Mouse (Mus musculus): ENCODE measurements around the gene Grik5. TPM values are rescaled to one million over a fixed set of nuclear protein-coding genes. Genes with fewer than 3 reads are reported as not detected.

Grik5 gene
- polyA plus RNA-seq (2017; shearing (Covaris generic)): 1 to 10 TPM; 5.9 to 7.7 TPM

DNA sequence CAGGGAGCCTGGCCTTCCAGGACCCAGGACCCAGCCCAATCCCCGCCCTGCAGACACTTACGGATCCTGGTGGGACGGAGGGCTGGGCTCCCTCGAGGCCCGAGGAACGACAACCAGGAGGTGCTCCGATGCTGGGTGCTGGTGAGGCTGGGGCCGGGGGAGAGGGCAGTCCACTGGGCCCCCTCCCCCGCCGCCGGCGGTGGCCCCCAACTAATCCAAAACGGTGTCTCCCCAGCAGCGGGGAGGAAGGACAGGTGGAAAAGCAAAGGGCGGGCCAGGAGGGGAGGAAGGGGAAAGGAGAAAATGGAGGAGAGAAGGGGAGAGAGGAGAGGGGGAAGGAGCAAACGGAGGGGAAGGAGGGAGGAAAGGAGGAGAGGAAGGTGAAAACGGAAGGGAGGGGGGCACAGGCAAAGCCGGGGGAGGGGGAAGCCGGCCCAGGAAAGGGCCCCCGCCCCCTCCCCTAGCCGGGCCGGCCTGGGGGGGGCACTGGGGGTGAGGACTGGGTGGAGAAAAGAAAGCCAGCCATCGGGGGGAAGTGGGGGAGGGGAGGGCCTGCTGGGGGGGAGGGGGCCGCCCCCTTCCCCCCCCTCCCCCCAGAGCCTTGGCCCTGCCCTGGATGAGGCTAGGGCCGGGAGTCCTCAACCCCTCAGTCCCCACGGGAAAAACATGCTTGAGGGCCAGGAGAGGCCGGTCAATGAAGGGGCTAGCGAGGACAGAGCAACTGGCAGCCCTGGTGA, at the start of gene Grik5, which contains the start of gene Zfp574:
Gene Grik5 (minus strand): TSS at position 368 of the 737 bp plus-strand sequence.
Gene Zfp574 (plus strand): TSS at position 589 of the 737 bp plus-strand sequence.

GRCm38 (mm10) chr7:25005421-25006065, 66.6 kb downstream of the Grik5 start, which contains the start of gene Atp1a3:
TSS of gene Atp1a3 (minus strand) at chr7:25005958.

DNA sequence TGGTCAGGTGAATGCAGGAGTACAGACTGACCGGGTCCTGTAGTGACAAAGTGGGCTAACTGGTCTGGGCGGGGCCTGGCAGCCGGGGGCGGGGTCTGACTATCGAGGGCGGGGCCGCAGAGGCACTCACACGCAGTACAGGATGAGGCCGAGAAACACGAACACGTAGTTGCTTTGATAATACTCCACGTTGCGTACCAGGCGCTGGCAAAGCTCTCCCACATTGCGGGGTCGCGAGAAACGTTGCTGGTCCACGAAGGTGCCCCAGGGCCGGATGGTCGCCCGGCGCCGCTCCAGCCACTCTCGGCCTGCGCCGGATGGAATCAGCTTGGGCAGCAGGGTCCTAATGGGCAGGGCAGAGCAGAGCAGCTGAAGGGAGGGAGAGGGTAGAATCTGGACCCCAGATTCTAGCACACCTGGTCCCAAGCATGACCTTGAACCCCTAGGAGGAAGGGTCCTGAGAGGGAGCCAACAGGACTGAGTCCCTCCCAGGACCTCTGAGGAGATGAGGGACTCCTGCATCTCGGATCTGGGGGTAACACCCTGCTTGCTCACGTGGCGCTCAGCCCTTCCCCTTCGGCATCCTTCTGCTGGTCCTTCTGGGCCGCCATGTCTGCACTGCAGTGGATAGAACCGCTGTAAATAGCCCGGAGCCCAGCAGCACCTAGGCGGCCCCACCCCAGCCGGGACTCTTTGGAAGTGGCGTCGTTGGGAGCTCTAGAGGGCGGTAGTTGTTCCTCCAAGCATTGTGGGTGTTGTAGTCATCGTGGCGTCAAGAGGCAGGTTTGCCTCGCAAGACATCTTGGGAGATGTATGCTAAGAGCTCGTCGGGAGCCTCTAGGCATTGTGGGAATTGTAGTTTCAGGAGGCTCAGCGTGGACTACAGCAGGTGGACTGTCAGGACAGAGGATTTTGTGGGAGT, 99.9 kb downstream of the Grik5 start, which contains the start of gene Rabac1:
Gene Rabac1 (minus strand): TSS at position 783 of the 922 bp plus-strand sequence.

Other genes starting within 250 kb of the Grik5 start
- 10 to 100 TPM; 39.3 to 42.0 TPM for gene Gm9844, start 210.1 kb downstream of the Grik5 start, polyA plus RNA-seq (2017; shearing (Covaris generic))
- gene Lypd4, start 202.4 kb downstream of the Grik5 start, polyA plus RNA-seq (2017; shearing (Covaris generic)): not detected
- gene Dmrtc2, start 202.3 kb downstream of the Grik5 start, polyA plus RNA-seq (2017; shearing (Covaris generic)): under 1 TPM in 1 of 2 experiments, not detected in 1; 0.17 TPM
- gene Rps19, start 188.0 kb downstream of the Grik5 start, polyA plus RNA-seq (2017; shearing (Covaris generic)): 1,000 to 10,000 TPM; 3,085 to 5,627 TPM
- gene Cd79a, start 175.0 kb downstream of the Grik5 start, polyA plus RNA-seq (2017; shearing (Covaris generic)): 10 to 100 TPM in 1 of 2 experiments, 1 to 10 TPM in 1; 8.8 to 22.2 TPM
- gene Arhgef1, start 169.4 kb downstream of the Grik5 start, polyA plus RNA-seq (2017; shearing (Covaris generic)): 1,000 to 10,000 TPM; 1,309 to 1,330 TPM
- not detected for gene Gm4881, start 127.9 kb downstream of the Grik5 start, polyA plus RNA-seq (2017; shearing (Covaris generic))
- gene Rabac1, start 99.6 kb downstream of the Grik5 start, polyA plus RNA-seq (2017; shearing (Covaris generic)): 100 to 1,000 TPM; 343 to 519 TPM
- gene Atp1a3, start 66.4 kb downstream of the Grik5 start, polyA plus RNA-seq (2017; shearing (Covaris generic)): 1 to 10 TPM in 1 of 2 experiments, under 1 TPM in 1; 0.47 to 1.8 TPM
- 10 to 100 TPM; 17.5 to 28.2 TPM for gene Zfp574, start 221 bp upstream of the Grik5 start, polyA plus RNA-seq (2017; shearing (Covaris generic))
- 10 to 100 TPM; 73.9 to 77.6 TPM for gene Pou2f2, start 107.4 kb upstream of the Grik5 start, polyA plus RNA-seq (2017; shearing (Covaris generic))
- gene Dedd2, start 148.3 kb upstream of the Grik5 start, polyA plus RNA-seq (2017; shearing (Covaris generic)): 10 to 100 TPM; 66.7 to 85.6 TPM
- gene Zfp526, start 149.1 kb upstream of the Grik5 start, polyA plus RNA-seq (2017; shearing (Covaris generic)): 1 to 10 TPM; 2.6 to 3.3 TPM
- 10 to 100 TPM; 83.3 to 91.6 TPM for gene Gsk3a, start 165.5 kb upstream of the Grik5 start, polyA plus RNA-seq (2017; shearing (Covaris generic))
- gene Erf, start 178.4 kb upstream of the Grik5 start, polyA plus RNA-seq (2017; shearing (Covaris generic)): 1 to 10 TPM; 1.9 to 2.6 TPM
- gene Cic, start 195.4 kb upstream of the Grik5 start, polyA plus RNA-seq (2017; shearing (Covaris generic)): 10 to 100 TPM; 35.1 to 35.4 TPM
- 10 to 100 TPM; 25.9 to 42.4 TPM for gene Pafah1b3, start 225.6 kb upstream of the Grik5 start, polyA plus RNA-seq (2017; shearing (Covaris generic))
- gene Prr19, start 229.1 kb upstream of the Grik5 start, polyA plus RNA-seq (2017; shearing (Covaris generic)): not detected
- gene Tmem145, start 233.8 kb upstream of the Grik5 start, polyA plus RNA-seq (2017; shearing (Covaris generic)): under 1 TPM in 1 of 2 experiments, not detected in 1; 0.12 TPM
- gene Megf8, start 244.8 kb upstream of the Grik5 start, polyA plus RNA-seq (2017; shearing (Covaris generic)): under 1 TPM; 0.06 to 0.11 TPM

All from activated CD4-positive, CD25-positive, alpha-beta regulatory T cell (primary cell).